13 mouse cellular contexts compared by ENCODE assay signal in genomic region chr1:157244453-157244790, GRCm38 (mm10).
DNase-seq lines count a peak whose midpoint lies in the region; ATAC-seq lines count a peak whose summit lies in the region.
"Had no signal": no experiment of that assay in that cellular context is flagged by ENCODE, and none has a peak within 500 bp of the region (broad histone marks: within the 10 kb centered on the region; RNA-seq: fewer than 3 reads in every experiment).

No protein-coding gene starts in this region.

- H3K27ac ChIP-seq in limb, embryonic 15.5 days = no peak overlapping the region
- no peak overlapping the region for H3K27ac ChIP-seq in limb, embryonic 10.5 days
- no peak overlapping the region for H3K27ac ChIP-seq in embryonic facial prominence, embryonic 15.5 days (replicated peaks)
- peak overlapping the region; percentile 92 for H3K27ac ChIP-seq in hindbrain, embryonic 16.5 days (ENCODE audit: low read depth, low read length)
- H3K27ac ChIP-seq in neural tube, embryonic 15.5 days (replicated peaks) = peak overlapping the region; percentile 93
- H3K27ac ChIP-seq: gastrocnemius, adult 2 months; kidney, postnatal 0 days had no signal

- no peaks in the 10 kb centered on the region for H3K27me3 ChIP-seq in limb, embryonic 15.5 days
- H3K27me3 ChIP-seq in limb, embryonic 10.5 days (ENCODE audit: low read depth, poor library complexity, severe bottlenecking) = no peaks in the 10 kb centered on the region
- no peaks in the 10 kb centered on the region for H3K27me3 ChIP-seq in embryonic facial prominence, embryonic 15.5 days
- H3K27me3 ChIP-seq in hindbrain, embryonic 16.5 days (replicated peaks; ENCODE audit: control insufficient read depth, insufficient read depth, low read length) = no peaks in the 10 kb centered on the region
- no peaks in the 10 kb centered on the region for H3K27me3 ChIP-seq in neural tube, embryonic 15.5 days (replicated peaks)
- H3K27me3 ChIP-seq: limb, embryonic 13.5 days; megakaryocyte, embryonic 14.5 days had no signal

- 57% methylated on average over 5 of the region's 5 CpGs for WGBS in limb, embryonic 15.5 days
- 81% methylated on average over 5 of the region's 5 CpGs for WGBS in limb, embryonic 10.5 days
- 39% methylated on average over 5 of the region's 5 CpGs for WGBS in embryonic facial prominence, embryonic 15.5 days
- 18% methylated on average over 5 of the region's 5 CpGs for WGBS in hindbrain, embryonic 16.5 days
- 20% methylated on average over 5 of the region's 5 CpGs for WGBS in neural tube, embryonic 15.5 days

- ATAC-seq in limb, embryonic 15.5 days (ENCODE audit: insufficient number of reproducible peaks, low FRiP score, low TSS enrichment, low read depth) = no peak
- no peak for ATAC-seq in embryonic facial prominence, embryonic 15.5 days (ENCODE audit: insufficient number of reproducible peaks, low FRiP score, low TSS enrichment, low read depth)
- peak; percentile 79 for ATAC-seq in hindbrain, embryonic 16.5 days
- peak; percentile 70 for ATAC-seq in neural tube, embryonic 15.5 days (ENCODE audit: low FRiP score)

- no peaks in the 10 kb centered on the region for H3K36me3 ChIP-seq in limb, embryonic 15.5 days
- no peaks in the 10 kb centered on the region for H3K36me3 ChIP-seq in limb, embryonic 10.5 days
- H3K36me3 ChIP-seq in embryonic facial prominence, embryonic 15.5 days = no peaks in the 10 kb centered on the region
- no peaks in the 10 kb centered on the region for H3K36me3 ChIP-seq in hindbrain, embryonic 16.5 days (ENCODE audit: control insufficient read depth, insufficient read depth, low read length)
- no peaks in the 10 kb centered on the region for H3K36me3 ChIP-seq in neural tube, embryonic 15.5 days
- H3K36me3 ChIP-seq: limb, embryonic 13.5 days had no signal

- no peak overlapping the region for H3K9ac ChIP-seq in limb, embryonic 15.5 days
- no peak overlapping the region for H3K9ac ChIP-seq in embryonic facial prominence, embryonic 15.5 days
- peak overlapping the region; percentile 69 for H3K9ac ChIP-seq in hindbrain, embryonic 16.5 days (ENCODE audit: low read depth, low read length)
- peak overlapping the region; percentile 66 for H3K9ac ChIP-seq in neural tube, embryonic 15.5 days (replicated peaks)
- H3K9ac ChIP-seq: limb, embryonic 13.5 days had no signal

- 0 out of 2 replicates have a peak overlapping the region, but pooled peaks have one; percentile 17 for H3K4me2 ChIP-seq in limb, embryonic 15.5 days
- H3K4me2 ChIP-seq in embryonic facial prominence, embryonic 15.5 days (replicated peaks) = 0 out of 2 replicates have a peak overlapping the region, but pooled peaks have one; percentile 10
- peak overlapping the region; percentile 64 for H3K4me2 ChIP-seq in hindbrain, embryonic 16.5 days (ENCODE audit: low read length)
- peak overlapping the region; percentile 61 for H3K4me2 ChIP-seq in neural tube, embryonic 15.5 days

- intact Hi-C loops in gastrocnemius, postnatal 14 days (cut with DNase I; ENCODE audit: low total_unique reads) = no loop called here

- peaks cover 5% of the 10 kb centered on the region; the same call in 1 of the 2 replicates for H3K4me1 ChIP-seq in limb, embryonic 15.5 days
- 0 out of 2 replicates have a peak, but pooled peaks cover 4% of the 10 kb centered on the region for H3K4me1 ChIP-seq in limb, embryonic 10.5 days
- H3K4me1 ChIP-seq in embryonic facial prominence, embryonic 15.5 days = no peaks in the 10 kb centered on the region
- peaks cover 4% of the 10 kb centered on the region; the same call in 1 of the 2 replicates for H3K4me1 ChIP-seq in hindbrain, embryonic 16.5 days (ENCODE audit: control insufficient read depth, insufficient read depth, low read depth, low read length)
- H3K4me1 ChIP-seq in neural tube, embryonic 15.5 days = peaks cover 5% of the 10 kb centered on the region
- H3K4me1 ChIP-seq: megakaryocyte, embryonic 14.5 days had no signal

- no peaks in the 10 kb centered on the region for H3K9me3 ChIP-seq in limb, embryonic 15.5 days
- H3K9me3 ChIP-seq in limb, embryonic 10.5 days (replicated peaks) = no peaks in the 10 kb centered on the region
- no peaks in the 10 kb centered on the region for H3K9me3 ChIP-seq in embryonic facial prominence, embryonic 15.5 days (replicated peaks)
- H3K9me3 ChIP-seq in hindbrain, embryonic 16.5 days (ENCODE audit: control insufficient read depth, low read length) = no peaks in the 10 kb centered on the region
- H3K9me3 ChIP-seq in neural tube, embryonic 15.5 days (replicated peaks) = no peaks in the 10 kb centered on the region
- H3K9me3 ChIP-seq: limb, embryonic 13.5 days; megakaryocyte, embryonic 14.5 days had no signal

- no peak for DNase-seq in limb, embryonic 10.5 days (ENCODE audit: low spot score)
- DNase-seq in adrenal gland, adult 8-10 months = no peak
- DNase-seq in cerebellum, adult 11 months = no peak
- no peak for DNase-seq in gastrocnemius, postnatal 14 days
- DNase-seq: adrenal gland, adult 2 months; gastrocnemius, adult 2 months had no signal

- H3K4me3 ChIP-seq in limb, embryonic 15.5 days = no peak overlapping the region
- no peak overlapping the region for H3K4me3 ChIP-seq in limb, embryonic 10.5 days
- H3K4me3 ChIP-seq in embryonic facial prominence, embryonic 15.5 days (replicated peaks) = no peak overlapping the region
- peak overlapping the region; percentile 46 for H3K4me3 ChIP-seq in hindbrain, embryonic 16.5 days (ENCODE audit: low read length)
- peak overlapping the region; percentile 44 for H3K4me3 ChIP-seq in neural tube, embryonic 15.5 days (replicated peaks)
- H3K4me3 ChIP-seq: gastrocnemius, adult 2 months; limb, embryonic 13.5 days; megakaryocyte, embryonic 14.5 days had no signal

Comparison
In these comparisons a context has a peak if more than half of its experiments do, and no peak if none do; other contexts are left out.
1. ATAC-seq: peak in hindbrain, embryonic 16.5 days (single experiment) and neural tube, embryonic 15.5 days (single experiment); none in limb, embryonic 15.5 days (single experiment) and embryonic facial prominence, embryonic 15.5 days (single experiment).
2. H3K27ac ChIP-seq: peak in hindbrain, embryonic 16.5 days (single experiment) and neural tube, embryonic 15.5 days (single experiment); none in limb, embryonic 15.5 days (single experiment), limb, embryonic 10.5 days (single experiment) and embryonic facial prominence, embryonic 15.5 days (single experiment).
3. H3K4me2 ChIP-seq: peak in every context shown above with its lines; median percentile 64 in hindbrain, embryonic 16.5 days; 61 in neural tube, embryonic 15.5 days; 17 in limb, embryonic 15.5 days; 10 in embryonic facial prominence, embryonic 15.5 days.
4. H3K4me3 ChIP-seq: peak in hindbrain, embryonic 16.5 days (single experiment) and neural tube, embryonic 15.5 days (single experiment); none in limb, embryonic 15.5 days (single experiment), limb, embryonic 10.5 days (single experiment) and embryonic facial prominence, embryonic 15.5 days (single experiment).
5. H3K9ac ChIP-seq: peak in hindbrain, embryonic 16.5 days (single experiment) and neural tube, embryonic 15.5 days (single experiment); none in limb, embryonic 15.5 days (single experiment) and embryonic facial prominence, embryonic 15.5 days (single experiment).